Mouse (Mus musculus) v-Abl transformed pro-B cells (cell line): Measurements from ENCODE around the gene Ebf4.

Experiments used
- in situ Hi-C, 2 experiments: fragments of 400-800 bp; cut with MboI; formaldehyde crosslinking; loops; one replicate each; pipeline ENCODE4 v1.15.1; 2025; ENCODE audit not compliant: unreplicated experiment in 2 of 2

The Ebf4 gene

GRCm38 (mm10) chr2:130294936-130295277 lies at the start of gene Ebf4:
Ebf4 (plus strand) TSS chr2:130295169.
- in situ Hi-C loops, result loop anchor here (5.0 to 25.0 kb wide), 5 partner anchors 67 to 967 kb away; partner anchors contain the start of gene Pank2 (in 1 of the 2)

GRCm38 (mm10) chr2:130246912-130247311 lies 48.1 kb upstream of the Ebf4 start:
- in situ Hi-C loops, result loop anchor here (5.0 to 10.0 kb wide), 3 partner anchors 372 to 575 kb away; no protein-coding TSS in a partner anchor

GRCm38 (mm10) chr2:130248226-130248625 lies 46.7 kb upstream of the Ebf4 start:
- in situ Hi-C loops, result loop anchor here (5.0 to 10.0 kb wide), 3 partner anchors 373 to 576 kb away; no protein-coding TSS in a partner anchor

- in situ Hi-C loops, result no loop called here
These were observed 38.2 kb upstream of the Ebf4 start for GRCm38 (mm10) chr2:130256762-130257161.

DNA sequence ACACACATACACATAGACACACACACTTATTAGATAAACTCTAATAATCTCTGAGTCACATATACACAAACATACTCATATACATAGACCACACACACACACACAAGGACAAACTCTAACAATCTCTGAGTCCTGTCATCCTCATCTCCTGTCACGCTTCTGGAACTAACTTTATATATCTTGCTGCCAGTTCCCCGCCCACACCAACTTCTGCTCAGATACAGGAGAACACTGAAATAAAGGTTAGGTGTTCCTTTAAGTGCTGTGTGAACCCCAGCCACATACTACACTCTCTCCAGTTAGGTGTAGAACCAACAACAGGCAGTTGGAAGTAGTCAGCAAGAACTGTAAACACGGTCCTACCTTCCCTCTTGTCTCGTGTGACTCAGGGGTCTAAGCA lies 34.1 kb upstream of the Ebf4 start:
- in situ Hi-C loops, result no loop called here

GRCm38 (mm10) chr2:130261914-130262313 lies 33.1 kb upstream of the Ebf4 start:
- in situ Hi-C loops, result no loop called here

GRCm38 (mm10) chr2:130262398-130262797 lies 32.6 kb upstream of the Ebf4 start:
- in situ Hi-C loops, result no loop called here

- in situ Hi-C loops, result no loop called here
These were observed 29.4 kb upstream of the Ebf4 start for GRCm38 (mm10) chr2:130265520-130265919.

DNA sequence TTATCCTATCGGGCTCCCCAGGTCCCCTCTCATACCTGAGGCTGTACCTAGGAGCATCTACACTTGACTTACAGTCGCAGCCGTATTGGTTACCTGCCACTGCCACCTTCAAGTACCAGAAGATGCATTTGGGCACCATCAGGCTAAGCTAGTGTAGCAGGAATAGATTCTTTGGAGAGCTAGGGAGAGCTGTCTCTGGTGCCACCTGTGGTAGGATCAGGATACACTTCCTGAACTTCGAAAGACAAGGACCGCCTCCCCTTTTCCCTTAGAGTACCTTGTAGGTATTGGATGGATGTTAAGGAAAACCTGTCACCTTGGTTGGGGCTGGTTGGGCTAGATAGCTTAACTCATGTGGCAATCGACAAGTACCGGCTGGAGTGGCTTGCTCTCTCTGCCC lies 26.9 kb upstream of the Ebf4 start:
- in situ Hi-C loops, result no loop called here

GRCm38 (mm10) chr2:130273732-130274131 lies 21.2 kb upstream of the Ebf4 start:
- in situ Hi-C loops, result no loop called here

- in situ Hi-C loops, result no loop called here
These were observed 20.7 kb upstream of the Ebf4 start, which contains the start of gene Nop56 for GRCm38 (mm10) chr2:130274149-130274861. Nop56 (plus strand) TSS chr2:130274430.

- in situ Hi-C loops, result loop anchor here (5.0 to 25.0 kb wide), 2 partner anchors 487 to 987 kb away; partner anchors contain the start of gene Pank2 (in 1 of the 2)
These were observed 20.1 kb upstream of the Ebf4 start for GRCm38 (mm10) chr2:130274862-130275261.

DNA sequence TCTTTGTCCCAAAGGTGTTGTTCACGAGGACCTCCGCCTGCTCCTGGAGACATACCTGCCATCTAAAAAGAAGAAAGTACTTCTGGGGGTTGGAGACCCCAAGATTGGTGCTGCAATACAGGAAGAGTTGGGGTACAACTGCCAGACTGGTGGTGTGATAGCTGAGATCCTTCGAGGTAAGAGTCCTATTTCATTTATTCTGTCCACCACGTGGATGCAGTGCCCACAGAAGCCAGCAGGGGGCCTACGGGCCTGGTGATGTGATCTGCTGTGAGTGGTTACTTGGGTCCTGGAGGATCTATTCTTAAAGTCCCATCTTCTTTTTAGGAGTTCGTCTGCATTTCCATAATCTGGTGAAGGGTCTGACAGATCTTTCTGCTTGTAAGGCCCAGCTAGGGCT lies 19.3 kb upstream of the Ebf4 start:
- in situ Hi-C loops, result loop anchor here (5.0 to 25.0 kb wide), 2 partner anchors 487 to 987 kb away; partner anchors contain the start of gene Pank2 (in 1 of the 2)

- in situ Hi-C loops, result loop anchor here (5.0 to 25.0 kb wide), 2 partner anchors 483 to 983 kb away; partner anchors contain the start of gene Pank2 (in 1 of the 2)
These were observed 15.3 kb upstream of the Ebf4 start for GRCm38 (mm10) chr2:130279600-130280091.

DNA sequence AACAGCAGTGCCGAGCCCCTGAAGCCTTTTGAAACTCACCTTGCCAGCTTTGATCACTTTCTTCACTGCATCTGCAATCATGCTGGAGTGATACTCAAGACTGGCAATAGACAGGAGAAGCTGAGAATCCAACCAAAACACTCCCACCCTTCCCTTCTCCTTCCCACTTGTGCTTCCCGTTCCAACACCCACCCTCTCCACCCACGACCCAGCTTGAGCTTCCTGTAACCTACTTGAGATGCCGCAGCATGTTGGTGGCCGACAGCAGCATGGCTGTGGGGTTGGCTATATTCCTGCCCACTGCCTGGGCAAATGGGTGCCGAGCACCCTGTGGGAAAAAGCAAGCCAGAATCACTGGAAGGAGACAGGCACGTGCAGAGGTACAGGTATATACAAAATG lies 14.7 kb upstream of the Ebf4 start:
- in situ Hi-C loops, result loop anchor here in 1 of 2 experiments (25.0 kb wide), 1 partner anchor 982 kb away; the partner anchor contains the start of gene Pank2

DNA sequence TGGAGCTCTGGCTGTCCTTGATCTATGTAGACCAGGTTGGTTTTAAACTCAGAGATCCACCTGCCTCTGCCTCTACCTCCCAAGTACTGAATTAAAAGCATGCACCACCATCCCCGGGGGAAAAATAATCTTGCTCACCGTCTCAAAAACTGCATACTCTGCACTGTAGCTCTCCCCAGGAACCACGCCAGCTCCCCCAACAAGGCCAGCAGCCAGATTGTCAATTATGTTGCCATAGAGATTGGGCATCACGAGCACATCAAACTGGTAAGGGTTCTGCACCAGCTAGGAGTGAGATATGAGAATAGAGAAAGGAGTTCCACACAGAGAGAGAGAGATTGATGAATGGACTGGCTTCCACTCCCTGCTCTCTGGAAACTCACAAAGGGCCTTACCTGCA lies 14.2 kb upstream of the Ebf4 start:
- in situ Hi-C loops, result loop anchor here in 1 of 2 experiments (25.0 kb wide), 1 partner anchor 981 kb away; the partner anchor contains the start of gene Pank2

GRCm38 (mm10) chr2:130283854-130284654 lies 10.9 kb upstream of the Ebf4 start, which contains the start of gene Idh3b:
Idh3b (minus strand) TSS chr2:130284547.
- in situ Hi-C loops, result loop anchor here in 1 of 2 experiments (25.0 kb wide), 1 partner anchor 978 kb away; the partner anchor contains the start of gene Pank2

GRCm38 (mm10) chr2:130289086-130289485 lies 5.9 kb upstream of the Ebf4 start:
- in situ Hi-C loops, result loop anchor here (5.0 to 25.0 kb wide), 3 partner anchors 118 to 973 kb away; partner anchors contain the start of genes 1700020A23Rik (in 1 of the 2), Gm28372 (in 1 of the 2), Pank2 (in 1 of the 2) and Tmem239 (in 1 of the 2)

DNA sequence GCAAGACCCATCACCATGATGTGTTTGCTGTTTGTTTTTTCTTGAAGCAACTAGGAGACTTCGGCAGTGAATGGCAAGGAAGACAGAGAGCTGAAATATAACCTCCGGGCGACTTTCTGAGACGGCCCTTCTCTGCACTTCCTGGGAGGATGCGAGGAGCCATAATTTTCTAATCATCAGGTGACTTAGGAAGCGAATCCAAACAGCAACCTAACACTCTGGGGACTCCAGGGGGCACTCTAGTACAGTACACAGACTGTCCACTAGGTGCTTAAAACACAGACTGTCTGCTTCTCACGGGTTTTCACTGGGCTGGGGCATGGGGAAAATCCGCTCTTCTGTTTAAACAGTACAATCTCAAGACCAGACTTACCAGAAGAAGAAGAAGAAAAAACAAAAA lies 3.5 kb upstream of the Ebf4 start:
- in situ Hi-C loops, result loop anchor here (5.0 to 25.0 kb wide), 5 partner anchors 71 to 971 kb away; partner anchors contain the start of gene Pank2 (in 1 of the 2)

GRCm38 (mm10) chr2:130293009-130293408 lies 2.0 kb upstream of the Ebf4 start:
- in situ Hi-C loops, result loop anchor here (5.0 to 25.0 kb wide), 5 partner anchors 69 to 969 kb away; partner anchors contain the start of gene Pank2 (in 1 of the 2)
